Mouse (Mus musculus) forebrain, embryonic 10.5 days (tissue): ENCODE results near the gene Pnrc1. TPM values are rescaled to one million over a fixed set of nuclear protein-coding genes. Genes with fewer than 3 reads are reported as not detected.

Experiments used
- DNase-seq: peaks from one replicate; pipeline ENCODE4 v3.0.0-alpha.2; 2017; ENCODE audit warnings: low spot score; ENCODE audit errors: extremely low spot score
- H3K27ac ChIP-seq: fragments of 300-500 bp; sonication (generic); 2 replicates; pipeline ENCODE4 v1.5.1; 2016; ENCODE audit warnings: mild to moderate bottlenecking
- H3K27me3 ChIP-seq: fragments of 300-500 bp; sonication (generic); 2 replicates; pipeline ENCODE4 v1.6.1; 2016; ENCODE audit warnings: mild to moderate bottlenecking; ENCODE audit not compliant: poor library complexity, severe bottlenecking
- H3K36me3 ChIP-seq: fragments of 300-500 bp; sonication (generic); replicated peaks from 2 replicates; pipeline ENCODE4 v1.6.1; 2016; ENCODE audit warnings: mild to moderate bottlenecking, moderate library complexity
- H3K4me1 ChIP-seq: fragments of 300-500 bp; sonication (generic); 2 replicates; pipeline ENCODE4 v1.6.1; 2016
- H3K4me3 ChIP-seq: fragments of 300-500 bp; sonication (generic); 2 replicates; pipeline ENCODE4 v1.5.1; 2016; ENCODE audit warnings: mild to moderate bottlenecking, moderate library complexity
- H3K9me3 ChIP-seq: fragments of 300-500 bp; sonication (generic); 2 replicates; pipeline ENCODE4 v1.6.1; 2016; ENCODE audit warnings: mild to moderate bottlenecking, moderate library complexity
- WGBS: fragments of 180-500 bp; shearing (Covaris S2); methylation state at CpG from one replicate; pipeline ENCODE4 v1.1.7; 2016; 5-methylcytosine and 5-hydroxymethylcytosine counted together
- polyA plus RNA-seq: library from polyadenylated mRNA; unstranded; fragments of >200 nt; fragmentation: Nextera tagmentation; extraction: Ambion mirVana; gene quantifications from 2 replicates; pipeline ENCODE4 v1.2.1, GENCODE M21; 2016

The Pnrc1 gene
- polyA plus RNA-seq, 1 experiment from 2014 or later = 51.6 TPM

- no peak for DNase-seq
- H3K4me1 ChIP-seq = no peaks in the 10 kb centered on the region
- H3K9me3 ChIP-seq = no peaks in the 10 kb centered on the region
- H3K4me3 ChIP-seq = no peak overlapping the region
- WGBS = 93% methylated on average over 18 of the region's 18 CpGs
- no peaks in the 10 kb centered on the region for H3K27me3 ChIP-seq
- H3K36me3 ChIP-seq = no peaks in the 10 kb centered on the region
- no peak overlapping the region for H3K27ac ChIP-seq
These were observed 59.1 kb downstream of the Pnrc1 start for GRCm38 (mm10) chr4:33230881-33231280.

- 85% methylated on average over 4 of the region's 4 CpGs for WGBS
- Histone ChIP-seq H3K4me3 (no peak overlapping the region), H3K4me1 (0 out of 2 replicates have a peak, but pooled peaks cover under 1% of the 10 kb centered on the region), H3K27me3 (no peaks in the 10 kb centered on the region), H3K27ac (no peak overlapping the region), H3K36me3 (no peaks in the 10 kb centered on the region), H3K9me3 (no peaks in the 10 kb centered on the region)
- DNase-seq = no peak
These were observed 60.3 kb downstream of the Pnrc1 start for GRCm38 (mm10) chr4:33229639-33230038.

GRCm38 (mm10) chr4:33227164-33227563, 62.8 kb downstream of the Pnrc1 start:
- no peak overlapping the region for H3K27ac ChIP-seq
- H3K4me3 ChIP-seq = no peak overlapping the region
- no peaks in the 10 kb centered on the region for H3K9me3 ChIP-seq
- WGBS = 86% methylated on average over 7 of the region's 7 CpGs
- peaks cover 3% of the 10 kb centered on the region; the same call in 1 of the 2 replicates for H3K4me1 ChIP-seq
- no peak for DNase-seq
- H3K36me3 ChIP-seq = no peaks in the 10 kb centered on the region
- no peaks in the 10 kb centered on the region for H3K27me3 ChIP-seq

GRCm38 (mm10) chr4:33224003-33224675, 65.8 kb downstream of the Pnrc1 start:
- Histone ChIP-seq H3K9me3 (no peaks in the 10 kb centered on the region), H3K27ac (no peak overlapping the region), H3K36me3 (no peaks in the 10 kb centered on the region), H3K4me1 (peaks cover 3% of the 10 kb centered on the region; the same call in 1 of the 2 replicates), H3K27me3 (no peaks in the 10 kb centered on the region), H3K4me3 (no peak overlapping the region)
- 76% methylated on average over 7 of the region's 7 CpGs for WGBS
- no peak for DNase-seq

- Histone ChIP-seq H3K4me1 (peaks cover 3% of the 10 kb centered on the region; the same call in 1 of the 2 replicates), H3K36me3 (no peaks in the 10 kb centered on the region), H3K27me3 (no peaks in the 10 kb centered on the region), H3K27ac (no peak overlapping the region), H3K4me3 (no peak overlapping the region), H3K9me3 (no peaks in the 10 kb centered on the region)
- WGBS = 59% methylated on average over 1 of the region's 1 CpGs
- no peak for DNase-seq
These were observed 68.1 kb downstream of the Pnrc1 start for GRCm38 (mm10) chr4:33221847-33222246.

- H3K27me3 ChIP-seq = peaks cover 19% of the 10 kb centered on the region
- H3K9me3 ChIP-seq = peaks cover 3% of the 10 kb centered on the region; the same call in 1 of the 2 replicates
- H3K36me3 ChIP-seq = no peaks in the 10 kb centered on the region
- peak within 1 kb of the TSS; percentile 84 for H3K27ac ChIP-seq
- peak; percentile 57 for DNase-seq
- WGBS = 3% methylated on average over 64 of the region's 65 CpGs
- peaks cover 20% of the 10 kb centered on the region for H3K4me1 ChIP-seq
- peak within 1 kb of the TSS; percentile 84 for H3K4me3 ChIP-seq
These were observed 80.8 kb downstream of the Pnrc1 start, which contains the start of gene Srsf12 for GRCm38 (mm10) chr4:33208881-33209841. Srsf12 (plus strand) TSS chr4:33208991.

- Histone ChIP-seq H3K9me3 (no peaks in the 10 kb centered on the region; the same call in 1 of the 2 replicates), H3K27ac (no peak overlapping the region), H3K4me1 (peaks cover 20% of the 10 kb centered on the region), H3K36me3 (no peaks in the 10 kb centered on the region), H3K27me3 (peaks cover 19% of the 10 kb centered on the region), H3K4me3 (no peak overlapping the region)
- WGBS = 68% methylated on average over 2 of the region's 2 CpGs
- DNase-seq = no peak
These were observed 82.4 kb downstream of the Pnrc1 start for GRCm38 (mm10) chr4:33207551-33207950.

- peak; percentile 59 for DNase-seq
- Histone ChIP-seq H3K27ac (no peak overlapping the region), H3K9me3 (no peaks in the 10 kb centered on the region), H3K27me3 (peaks cover 16% of the 10 kb centered on the region), H3K4me1 (peaks cover 17% of the 10 kb centered on the region), H3K4me3 (no peak overlapping the region), H3K36me3 (no peaks in the 10 kb centered on the region)
- 4% methylated on average over 4 of the region's 4 CpGs for WGBS
These were observed 85.3 kb downstream of the Pnrc1 start for GRCm38 (mm10) chr4:33204682-33205081.

- Histone ChIP-seq H3K9me3 (peaks cover 5% of the 10 kb centered on the region; the same call in 1 of the 2 replicates), H3K4me3 (no peak overlapping the region), H3K4me1 (peaks cover 12% of the 10 kb centered on the region), H3K27me3 (no peaks in the 10 kb centered on the region), H3K27ac (peak overlapping the region; percentile 46; the same call in 1 of the 2 replicates), H3K36me3 (no peaks in the 10 kb centered on the region)
- WGBS = 6% methylated on average over 2 of the region's 2 CpGs
- DNase-seq = no peak
These were observed 91.8 kb downstream of the Pnrc1 start for GRCm38 (mm10) chr4:33198117-33198516.

Other genes starting within 250 kb of the Pnrc1 start
- 0.16 and 0.61 TPM in 2 replicates for gene Gabrr2, start 227.2 kb downstream of the Pnrc1 start, polyA plus RNA-seq
- 0.09 TPM in 1 of 2 replicates, not detected in the other for gene Gabrr1, start 157.6 kb downstream of the Pnrc1 start, polyA plus RNA-seq
- gene Pm20d2, start 100.4 kb downstream of the Pnrc1 start, polyA plus RNA-seq = 1.1 and 1.2 TPM in 2 replicates
- gene Srsf12, start 81.2 kb downstream of the Pnrc1 start, polyA plus RNA-seq = 4.1 and 4.2 TPM in 2 replicates
- gene Rngtt, start 20.1 kb upstream of the Pnrc1 start, polyA plus RNA-seq = 33.2 and 34.8 TPM in 2 replicates